Mouse (Mus musculus) kidney, embryonic 15.5 days (tissue): ENCODE data around the gene Arih1. TPM values are rescaled to one million over a fixed set of nuclear protein-coding genes. Genes with fewer than 3 reads are reported as not detected.
A peak's percentile ranks its signal among the peaks of the same experiment; 100 is the strongest.
"Not testable (repeated sequence)": the region's sequence is repeated elsewhere in the genome, so short reads cannot be mapped to it uniquely, and the experiment has no call there.

Source experiments
- ATAC-seq: fragments of 200-750 bp; cut with Nextera tagmentation; replicated peaks from 2 replicates; pipeline ENCODE4 v1.8.0; 2017; ENCODE audit warnings: moderate TSS enrichment; ENCODE audit not compliant: low FRiP score
- H3K27ac ChIP-seq: fragments of 300-500 bp; sonication (generic); 2 replicates; pipeline ENCODE4 v1.5.1; 2015; ENCODE audit warnings: mild to moderate bottlenecking, inconsistent platforms
- H3K27me3 ChIP-seq: fragments of 300-500 bp; sonication (generic); 2 replicates; pipeline ENCODE4 v1.6.1; 2015; ENCODE audit warnings: inconsistent platforms
- H3K36me3 ChIP-seq: fragments of 300-500 bp; sonication (generic); 2 replicates; pipeline ENCODE4 v1.6.1; 2015; ENCODE audit warnings: inconsistent platforms
- H3K4me1 ChIP-seq: fragments of 300-500 bp; sonication (generic); 2 replicates; pipeline ENCODE4 v1.6.1; 2015; ENCODE audit warnings: inconsistent platforms
- H3K4me2 ChIP-seq: fragments of 300-500 bp; sonication (generic); 2 replicates; pipeline ENCODE4 v1.6.1; 2015; ENCODE audit warnings: moderate library complexity, mild to moderate bottlenecking, inconsistent platforms
- H3K4me3 ChIP-seq: fragments of 300-500 bp; sonication (generic); replicated peaks from 2 replicates; pipeline ENCODE4 v1.5.1; 2015; ENCODE audit warnings: mild to moderate bottlenecking, inconsistent platforms
- H3K9ac ChIP-seq: fragments of 300-500 bp; sonication (generic); 2 replicates; pipeline ENCODE4 v1.6.1; 2015; ENCODE audit warnings: mild to moderate bottlenecking, inconsistent platforms
- H3K9me3 ChIP-seq: fragments of 300-500 bp; sonication (generic); replicated peaks from 2 replicates; pipeline ENCODE4 v1.6.1; 2016; ENCODE audit warnings: inconsistent platforms
- WGBS: fragments of 180-500 bp; shearing (Covaris S2); methylation state at CpG from one replicate; pipeline ENCODE4 v1.1.7; 2015; ENCODE audit warnings: mixed read lengths; 5-methylcytosine and 5-hydroxymethylcytosine counted together
- polyA plus RNA-seq: library from polyadenylated mRNA; unstranded; fragments of >200 nt; fragmentation: Nextera tagmentation; extraction: Ambion mirVana; gene quantifications from 2 replicates; pipeline ENCODE4 v1.2.1, GENCODE M21; 2015

Gene Arih1
- polyA plus RNA-seq, 1 experiment from 2014 or later = 18.4 TPM

- H3K4me3 ChIP-seq, ATAC-seq, H3K9ac ChIP-seq, H3K27me3 ChIP-seq, H3K9me3 ChIP-seq, H3K4me1 ChIP-seq, H3K4me2 ChIP-seq, H3K36me3 ChIP-seq, H3K27ac ChIP-seq: not testable (repeated sequence)
- 81% methylated on average over 3 of the region's 3 CpGs for WGBS
Observed at GRCm38 (mm10) chr9:59360487-59360886, 125.9 kb downstream of the Arih1 start.

GRCm38 (mm10) chr9:59358041-59358440, 128.4 kb downstream of the Arih1 start:
- ATAC-seq, H3K4me2 ChIP-seq: not testable (repeated sequence)

GRCm38 (mm10) chr9:59353253-59353639, 133.2 kb downstream of the Arih1 start, which contains the start of gene Bbs4:
Bbs4 (minus strand) TSS chr9:59353508.
- no peaks in the 10 kb centered on the region for H3K9me3 ChIP-seq
- no peaks in the 10 kb centered on the region for H3K36me3 ChIP-seq
- peak; percentile 97 for ATAC-seq
- peak within 1 kb of the TSS; percentile 70 for H3K4me3 ChIP-seq
- H3K27ac ChIP-seq = peak within 1 kb of the TSS; percentile 90
- H3K4me2 ChIP-seq = peak within 1 kb of the TSS; percentile 75
- H3K4me1 ChIP-seq = 0 out of 2 replicates have a peak, but pooled peaks cover 4% of the 10 kb centered on the region
- no peaks in the 10 kb centered on the region for H3K27me3 ChIP-seq
- under 1% methylated on average over 31 of the region's 32 CpGs for WGBS
- H3K9ac ChIP-seq = peak within 1 kb of the TSS; percentile 61

More at GRCm38 (mm10) chr9:59358041-59358440, 128.4 kb downstream of the Arih1 start:
- not testable (repeated sequence) for H3K4me3 ChIP-seq, H3K9me3 ChIP-seq, H3K27me3 ChIP-seq, H3K4me1 ChIP-seq, H3K9ac ChIP-seq, H3K36me3 ChIP-seq, H3K27ac ChIP-seq
- WGBS = 53% methylated on average over 1 of the region's 1 CpGs

- Histone ChIP-seq H3K9me3 (no peaks in the 10 kb centered on the region), H3K4me2 (peak overlapping the region; percentile 75), H3K36me3 (no peaks in the 10 kb centered on the region), H3K27ac (peak overlapping the region; percentile 90), H3K4me1 (0 out of 2 replicates have a peak, but pooled peaks cover 4% of the 10 kb centered on the region), H3K9ac (peak overlapping the region; percentile 61), H3K27me3 (no peaks in the 10 kb centered on the region), H3K4me3 (peak overlapping the region; percentile 70)
- peak; percentile 19 for ATAC-seq
- 10% methylated on average over 15 of the region's 15 CpGs for WGBS
Observed at GRCm38 (mm10) chr9:59352586-59353252, 133.7 kb downstream of the Arih1 start.

- Histone ChIP-seq H3K27ac (no peak overlapping the region), H3K27me3 (no peaks in the 10 kb centered on the region), H3K36me3 (peaks cover 22% of the 10 kb centered on the region), H3K4me2 (no peak overlapping the region), H3K4me3 (no peak overlapping the region), H3K4me1 (no peaks in the 10 kb centered on the region), H3K9me3 (no peaks in the 10 kb centered on the region), H3K9ac (no peak overlapping the region)
- 78% methylated on average over 2 of the region's 2 CpGs for WGBS
- ATAC-seq = no peak
Observed at GRCm38 (mm10) chr9:59346176-59346575, 140.2 kb downstream of the Arih1 start.

GRCm38 (mm10) chr9:59340002-59340401, 146.4 kb downstream of the Arih1 start:
- no peak overlapping the region for H3K4me2 ChIP-seq
- 87% methylated on average over 9 of the region's 9 CpGs for WGBS
- peaks cover 39% of the 10 kb centered on the region for H3K36me3 ChIP-seq
- no peaks in the 10 kb centered on the region for H3K4me1 ChIP-seq
- H3K27me3 ChIP-seq = no peaks in the 10 kb centered on the region
- no peak overlapping the region for H3K27ac ChIP-seq
- H3K4me3 ChIP-seq = no peak overlapping the region
- H3K9me3 ChIP-seq = no peaks in the 10 kb centered on the region
- ATAC-seq = no peak
- no peak overlapping the region for H3K9ac ChIP-seq

- no peaks in the 10 kb centered on the region for H3K27me3 ChIP-seq
- H3K4me3 ChIP-seq = no peak overlapping the region
- H3K9me3 ChIP-seq = no peaks in the 10 kb centered on the region
- no peaks in the 10 kb centered on the region for H3K4me1 ChIP-seq
- H3K4me2 ChIP-seq = no peak overlapping the region
- H3K27ac ChIP-seq = no peak overlapping the region
- H3K36me3 ChIP-seq = peaks cover 45% of the 10 kb centered on the region
- no peak for ATAC-seq
- 75% methylated on average over 5 of the region's 5 CpGs for WGBS
- no peak overlapping the region for H3K9ac ChIP-seq
Observed at GRCm38 (mm10) chr9:59339107-59339506, 147.3 kb downstream of the Arih1 start.

- Histone ChIP-seq H3K4me2 (no peak overlapping the region), H3K9me3 (no peaks in the 10 kb centered on the region), H3K4me3 (no peak overlapping the region), H3K27ac (no peak overlapping the region), H3K27me3 (no peaks in the 10 kb centered on the region), H3K4me1 (no peaks in the 10 kb centered on the region), H3K9ac (no peak overlapping the region), H3K36me3 (peaks cover 41% of the 10 kb centered on the region)
- whole genome bisulfite sequencing = 87% methylated on average over 5 of the region's 5 CpGs
- ATAC-seq = no peak
Observed at GRCm38 (mm10) chr9:59338411-59338810, 148.0 kb downstream of the Arih1 start.

Other genes with a start within 250 kb of the Arih1 start
- gene Adpgk, start 195.1 kb downstream of the Arih1 start, polyA plus RNA-seq = 38.5 and 39.2 TPM in 2 replicates
- gene Bbs4, start 133.1 kb downstream of the Arih1 start, polyA plus RNA-seq = 14.2 and 14.6 TPM in 2 replicates
- gene Hexa, start 52.9 kb upstream of the Arih1 start, polyA plus RNA-seq = 58.9 and 67.1 TPM in 2 replicates
- gene Tmem202, start 53.2 kb upstream of the Arih1 start, polyA plus RNA-seq = 0.26 TPM in 1 of 2 replicates, not detected in the other
- gene Celf6, start 91.3 kb upstream of the Arih1 start, polyA plus RNA-seq = 0.69 and 2.5 TPM in 2 replicates
- 22.9 and 27.6 TPM in 2 replicates for gene Parp6, start 130.7 kb upstream of the Arih1 start, polyA plus RNA-seq
- 1,267 and 1,340 TPM in 2 replicates for gene Pkm, start 169.8 kb upstream of the Arih1 start, polyA plus RNA-seq
- 0.95 and 1.0 TPM in 2 replicates for gene Gramd2, start 193.5 kb upstream of the Arih1 start, polyA plus RNA-seq